Mouse (Mus musculus): ENCODE measurements around the gene Ptprn.
"Not testable (repeated sequence)": the region's sequence is repeated elsewhere in the genome, so short reads cannot be mapped to it uniquely, and the experiment has no call there.

The Ptprn gene

GRCm38 (mm10) chr1:75252308-75252707, 12.0 kb downstream of the Ptprn start:
- DNase-seq, result no peak

DNA sequence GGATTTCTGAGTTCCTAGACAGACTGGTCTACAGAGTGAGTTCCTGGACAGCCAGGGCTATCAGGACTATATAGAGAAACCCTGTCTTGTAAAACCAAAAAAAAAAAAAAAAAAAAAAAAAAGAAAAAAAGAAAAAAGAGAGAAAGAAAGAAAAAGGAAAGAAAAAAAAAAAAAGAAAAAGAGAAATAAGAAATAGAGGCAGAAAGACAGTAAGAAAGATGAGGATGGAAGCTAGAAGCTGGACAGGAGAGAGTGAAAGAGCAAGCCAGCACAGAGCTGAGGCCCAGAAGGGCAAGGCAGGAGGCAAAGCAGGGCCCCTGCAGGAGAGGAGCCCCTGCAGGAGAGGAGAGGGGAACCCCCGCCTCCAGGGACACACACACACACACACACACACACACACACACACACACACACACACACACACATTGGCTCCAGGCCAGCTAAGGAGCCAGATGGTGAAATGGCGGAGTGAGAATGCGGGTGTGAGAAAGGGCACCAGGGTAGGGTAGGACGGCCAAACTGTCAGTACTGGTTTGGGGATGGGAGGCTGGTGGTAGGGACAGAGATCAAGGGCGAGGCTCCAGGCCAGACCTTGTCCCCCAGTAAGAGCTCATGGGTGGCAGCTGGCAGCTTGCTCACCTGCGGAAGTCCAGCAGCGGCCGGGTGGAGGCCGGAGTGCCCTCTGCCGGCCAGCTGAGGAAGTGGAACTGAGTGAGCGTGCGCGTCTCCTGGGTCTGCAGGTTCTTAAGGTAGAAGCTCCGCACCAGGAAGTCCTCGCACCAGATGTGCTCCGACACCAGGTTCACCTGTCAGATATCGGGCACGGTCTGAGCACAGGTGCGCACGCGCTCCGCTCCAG, 13.0 kb downstream of the Ptprn start:
- peak; percentile 84 to 89 for DNase-seq

- DNase-seq, result peak in 1 of 2 experiments; percentile 31
Observed at GRCm38 (mm10) chr1:75250498-75250897, 13.8 kb downstream of the Ptprn start.

DNA sequence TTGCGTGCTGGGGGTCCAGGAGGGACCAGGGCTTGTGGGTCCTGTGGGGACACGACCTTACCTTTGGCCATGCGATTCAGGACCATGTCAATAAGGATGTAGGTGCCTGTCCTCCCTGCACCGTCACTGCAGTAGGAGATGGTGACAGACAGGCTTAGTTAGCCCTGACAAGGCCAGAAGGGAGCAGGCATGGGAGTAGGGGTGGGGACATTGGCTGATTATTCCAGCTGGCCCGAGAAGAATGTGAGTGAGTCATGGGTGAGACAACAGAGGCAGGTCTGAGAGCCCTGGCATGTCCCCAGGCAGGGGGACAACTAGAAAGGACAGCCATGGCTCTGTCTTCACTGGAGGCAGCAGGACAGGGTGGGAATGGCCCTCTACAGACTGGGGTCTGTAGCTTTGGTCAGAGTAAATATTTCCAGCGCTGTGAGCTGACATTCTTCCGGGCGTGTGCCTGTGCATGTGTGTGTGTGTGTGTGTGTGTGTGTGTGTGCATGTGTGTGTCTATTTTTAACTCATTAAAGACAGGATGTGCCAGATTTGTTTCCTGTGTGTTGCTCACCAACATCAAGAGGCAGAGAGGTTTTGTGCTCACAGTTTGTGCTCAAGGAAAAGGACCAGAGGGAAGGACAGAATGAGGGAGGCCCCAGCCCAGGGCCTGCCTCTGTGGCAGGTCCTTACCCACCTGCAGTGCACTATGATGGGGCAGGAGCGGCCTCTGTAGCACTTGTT, 16.1 kb downstream of the Ptprn start:
- peak in 1 of 2 experiments; percentile 49 for DNase-seq

- no peak for DNase-seq
Observed at GRCm38 (mm10) chr1:75247071-75247930, 17.0 kb downstream of the Ptprn start.

DNA sequence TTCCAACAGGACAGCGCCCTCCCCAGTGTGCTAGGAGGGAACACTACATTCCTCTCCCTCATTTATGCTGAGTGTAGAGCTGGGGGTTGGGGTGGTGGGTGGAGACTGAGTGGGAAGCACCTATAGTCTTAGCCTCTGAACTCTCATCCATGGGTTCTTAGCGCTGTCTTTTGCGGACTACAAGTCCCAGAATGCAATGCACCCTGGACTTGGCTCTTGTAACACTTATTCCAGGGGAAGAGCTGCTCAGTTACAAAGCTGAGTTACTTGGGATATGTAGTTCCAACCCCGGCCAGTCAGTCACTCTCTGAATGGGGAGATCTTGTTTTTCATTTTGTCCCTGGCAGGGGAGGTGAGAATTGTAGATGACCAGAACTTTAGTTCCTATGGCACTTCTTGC, 19.5 kb downstream of the Ptprn start:
- DNase-seq, result peak; percentile 60 to 68

GRCm38 (mm10) chr1:75244175-75244826, 20.0 kb downstream of the Ptprn start:
- no peak for DNase-seq

GRCm38 (mm10) chr1:75243411-75243810, 20.9 kb downstream of the Ptprn start:
- DNase-seq, result no peak

GRCm38 (mm10) chr1:75239591-75239990, 24.7 kb downstream of the Ptprn start:
- DNase-seq, result no peak

GRCm38 (mm10) chr1:75236117-75237050, 27.9 kb downstream of the Ptprn start, which contains the start of gene Dnajb2:
Dnajb2 (plus strand) TSS chr1:75236406.
- DNase-seq, result peak; percentile 86 to 92

- peak; percentile 76 to 82 for DNase-seq
Observed at GRCm38 (mm10) chr1:75234606-75235005, 29.7 kb downstream of the Ptprn start.

GRCm38 (mm10) chr1:75232489-75232888, 31.8 kb downstream of the Ptprn start:
- not testable (repeated sequence) for DNase-seq

DNA sequence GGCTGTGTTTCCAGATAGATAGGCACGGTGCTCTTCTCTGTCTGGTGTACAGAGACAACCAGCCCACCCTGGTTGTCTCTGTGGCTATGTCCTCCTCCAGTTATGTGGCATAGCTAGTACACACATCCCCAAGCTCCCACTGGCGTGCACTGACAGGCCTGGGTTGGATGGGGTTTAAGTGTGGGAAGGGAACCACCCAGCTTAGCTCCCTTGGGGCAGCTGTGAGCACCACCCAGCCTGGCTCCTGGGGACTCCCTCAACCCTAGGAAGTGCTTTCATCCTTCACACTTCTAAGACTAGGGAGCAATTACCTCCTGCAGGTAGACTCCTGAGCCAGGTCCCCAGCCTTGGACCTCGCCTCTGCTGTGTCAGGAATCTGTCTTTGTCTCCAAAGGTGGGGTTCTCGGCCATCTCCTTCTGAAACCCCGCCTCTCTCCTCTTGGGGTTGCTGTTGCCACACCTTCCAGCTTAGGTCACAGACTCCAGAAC, 32.6 kb downstream of the Ptprn start, which contains the start of gene A630095N17Rik:
Gene A630095N17Rik, minus strand, starts transcription at position 439 of the 489 bp plus-strand sequence.
- DNase-seq, result no peak

- DNase-seq, result no peak
Observed at GRCm38 (mm10) chr1:75231224-75231623, 33.1 kb downstream of the Ptprn start.

DNA sequence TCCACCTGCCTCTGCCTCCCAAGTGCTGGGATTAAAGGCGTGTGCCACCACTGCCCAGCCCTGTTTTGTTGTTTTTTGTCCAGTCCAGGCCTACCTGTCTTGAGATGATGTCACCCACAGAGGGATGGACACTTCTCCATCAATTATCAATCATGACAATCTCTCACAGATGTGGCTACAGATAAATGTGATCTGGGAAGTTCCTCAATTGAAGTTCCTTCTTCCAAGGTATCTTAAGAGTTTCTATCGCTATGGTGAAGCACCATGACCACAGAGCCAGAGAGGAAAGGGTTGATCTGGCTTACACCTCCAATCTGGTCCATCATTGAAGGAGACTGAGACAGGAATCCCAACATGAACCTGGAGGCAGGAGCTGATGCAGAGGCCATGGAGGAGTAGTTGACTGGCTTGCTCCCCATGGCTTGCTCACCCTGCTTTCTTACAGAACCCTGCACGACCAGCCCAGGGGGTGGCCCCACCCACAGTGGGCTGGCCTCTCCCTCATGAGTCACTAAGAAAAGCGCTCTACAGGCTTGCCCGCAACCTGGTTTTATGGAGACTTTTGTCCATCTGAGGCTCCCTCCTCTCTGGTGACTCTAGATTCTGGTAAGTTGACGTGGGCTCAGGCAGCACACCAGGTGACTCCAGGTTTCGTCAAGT, 33.8 kb downstream of the Ptprn start:
- no peak for DNase-seq

GRCm38 (mm10) chr1:75229158-75229557, 35.1 kb downstream of the Ptprn start:
- no peak for DNase-seq

- no peak for DNase-seq
Observed at GRCm38 (mm10) chr1:75227653-75228052, 36.6 kb downstream of the Ptprn start.

- DNase-seq, result no peak
Observed at GRCm38 (mm10) chr1:75226138-75226537, 38.2 kb downstream of the Ptprn start.

DNA sequence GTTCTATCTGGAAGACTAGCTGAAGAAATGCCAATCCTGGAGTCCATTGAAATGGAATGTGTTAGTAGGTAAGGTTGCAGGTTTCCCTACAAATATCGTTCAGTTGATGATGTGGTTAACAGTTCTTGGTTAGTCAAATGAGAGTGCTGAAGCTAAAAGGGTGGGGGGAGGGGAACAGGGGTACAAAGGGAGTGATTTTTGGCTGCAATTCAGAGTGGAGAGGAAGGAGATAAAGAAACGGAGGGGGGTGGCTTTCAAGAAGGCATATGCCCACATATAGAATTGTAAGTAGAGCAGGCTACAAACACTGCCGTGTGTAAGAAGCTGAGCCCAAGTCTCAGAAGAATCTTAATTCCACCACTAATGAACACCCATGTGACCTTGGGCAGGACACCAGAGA, 38.8 kb downstream of the Ptprn start:
- no peak for DNase-seq

- no peak for DNase-seq
Observed at GRCm38 (mm10) chr1:75223532-75223931, 40.8 kb downstream of the Ptprn start.

Measured in kidney, postnatal 4 days (tissue).